Mouse (Mus musculus): ENCODE results near the gene Clec4a4.
"Not testable (repeated sequence)": the region's sequence is repeated elsewhere in the genome, so short reads cannot be mapped to it uniquely, and the experiment has no call there.

The Clec4a4 gene

GRCm38 (mm10) chr6:122989876-122990437 is at the start of gene Clec4a4:
TSS of gene Clec4a4 (plus strand) at chr6:122990367.
- DNase-seq, result no peak

- no peak for DNase-seq
These were observed 43.4 kb upstream of the Clec4a4 start for GRCm38 (mm10) chr6:122946760-122947159.

- no peak for DNase-seq
These were observed 37.8 kb upstream of the Clec4a4 start, which contains the start of gene Clec4a3 for GRCm38 (mm10) chr6:122952401-122952800. TSS of gene Clec4a3 (plus strand) at chr6:122952515.

- no peak for DNase-seq
These were observed 25.6 kb upstream of the Clec4a4 start for GRCm38 (mm10) chr6:122964562-122964961.

GRCm38 (mm10) chr6:122969048-122969447 is 21.1 kb upstream of the Clec4a4 start:
- no peak for DNase-seq

- DNase-seq, result not testable (repeated sequence)
These were observed 14.5 kb downstream of the Clec4a4 start for GRCm38 (mm10) chr6:123004696-123005095.

- peak in 1 of 2 experiments; percentile 2 for DNase-seq
These were observed 15.4 kb downstream of the Clec4a4 start for GRCm38 (mm10) chr6:123005591-123005990.

GRCm38 (mm10) chr6:123049742-123050372 is 59.7 kb downstream of the Clec4a4 start, which contains the start of gene Clec4b1:
TSS of gene Clec4b1 (plus strand) at chr6:123049962.
- DNase-seq, result no peak

Data from kidney, postnatal 25 days (tissue).